Mouse (Mus musculus) MEL-GATA-1-ER (cell line): ENCODE results near the gene Stk24.
"Not testable (repeated sequence)": the region's sequence is repeated elsewhere in the genome, so short reads cannot be mapped to it uniquely, and the experiment has no call there.

ENCODE experiments used
- DNase-seq: peaks from one replicate; pipeline ENCODE4 v3.0.0-alpha.2; 2012; ENCODE audit warnings: low read depth; ENCODE audit errors: extremely low read depth

Gene Stk24

DNA sequence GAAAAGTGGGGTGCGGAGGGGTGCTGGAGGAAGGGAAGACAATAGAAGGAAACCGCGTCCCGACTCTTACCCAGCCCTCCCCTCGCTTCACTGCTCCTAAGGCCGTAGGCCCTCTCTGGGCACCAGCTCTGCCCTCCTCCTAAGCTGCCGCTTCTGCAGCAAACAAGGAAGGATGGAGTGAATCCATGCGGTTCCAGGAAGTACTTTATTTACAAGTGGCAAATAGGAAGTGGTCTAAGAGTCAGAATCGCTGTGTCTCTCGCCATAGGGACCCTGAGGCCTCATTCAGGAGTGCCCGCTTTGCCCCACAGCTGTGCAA, at the start of gene Stk24:
Gene Stk24, minus strand, starts transcription at position 185 of the 319 bp plus-strand sequence.
- DNase-seq = no peak

DNA sequence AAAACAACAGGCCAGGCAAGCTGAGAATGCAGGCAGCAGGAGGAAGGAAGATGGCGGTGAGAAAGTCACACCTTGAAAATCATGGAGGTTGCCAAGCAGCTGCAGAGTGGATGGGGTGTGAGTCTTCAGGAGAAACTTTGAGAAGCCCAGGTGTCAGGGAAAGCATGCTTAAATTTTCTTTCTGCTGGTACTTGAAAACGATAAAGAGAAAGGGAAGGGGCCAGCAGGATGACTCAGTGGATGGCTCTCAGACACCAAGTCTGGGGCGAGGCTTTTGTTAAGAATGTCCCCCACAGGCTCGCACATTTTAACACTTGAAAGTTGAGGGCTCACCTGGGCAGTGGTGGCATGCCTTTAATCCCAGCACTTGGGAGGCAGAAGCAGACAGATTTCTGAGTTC, 48.3 kb upstream of the Stk24 start:
- DNase-seq = no peak

DNA sequence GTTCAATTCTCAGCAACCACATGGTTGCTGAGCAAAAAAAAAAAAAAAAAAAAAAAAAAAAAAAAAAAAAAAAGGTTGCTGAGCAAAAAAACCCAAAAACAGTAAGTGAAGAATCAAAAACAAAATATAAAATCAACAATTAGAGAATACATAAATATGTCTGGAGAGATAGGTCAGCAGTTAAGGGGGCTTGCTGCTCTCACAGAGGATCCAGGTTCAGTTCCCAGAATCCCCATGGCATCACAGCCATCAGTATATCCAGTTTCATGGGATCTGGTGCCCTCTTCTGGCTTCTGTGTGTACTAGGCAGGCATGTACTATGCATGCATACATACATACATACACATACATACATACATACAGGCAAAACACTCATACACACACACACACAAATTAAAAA, 46.9 kb upstream of the Stk24 start:
- no peak for DNase-seq

DNA sequence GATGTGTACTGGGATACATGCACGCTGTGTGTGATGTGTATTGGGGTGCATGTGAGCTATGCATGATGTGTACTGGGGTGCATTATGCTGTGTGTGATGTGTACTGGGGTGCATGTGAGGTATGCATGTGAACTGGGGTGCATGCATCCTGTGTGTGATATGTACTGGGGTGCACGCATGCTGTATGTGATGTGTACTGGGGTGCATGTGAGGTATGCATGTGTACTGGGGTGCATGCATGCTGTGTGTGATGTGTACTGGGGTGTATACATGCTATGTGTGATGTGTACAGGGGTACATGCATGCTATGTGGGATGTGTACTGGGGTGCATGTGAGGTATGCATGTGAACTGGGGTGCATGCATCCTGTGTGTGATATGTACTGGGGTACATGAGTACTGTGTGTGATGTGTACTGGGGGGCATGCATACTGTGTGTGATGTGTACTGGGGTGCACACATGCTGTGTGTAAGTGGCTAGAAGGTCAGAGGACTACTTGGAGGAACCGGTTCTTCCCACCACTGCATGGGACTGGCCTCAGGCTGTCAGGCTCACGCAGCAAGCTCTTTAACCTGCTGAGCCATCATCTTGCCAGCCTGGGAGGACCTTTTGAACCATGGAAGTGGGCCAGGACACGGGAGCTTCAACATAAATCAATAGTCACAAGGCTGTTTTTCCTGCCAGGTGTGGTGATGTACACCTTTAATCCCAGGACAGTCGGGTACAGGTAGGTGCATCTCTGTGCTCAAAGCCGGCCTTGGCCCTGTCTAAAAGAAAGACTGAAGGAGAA, 45.4 kb upstream of the Stk24 start:
- DNase-seq = no peak

DNA sequence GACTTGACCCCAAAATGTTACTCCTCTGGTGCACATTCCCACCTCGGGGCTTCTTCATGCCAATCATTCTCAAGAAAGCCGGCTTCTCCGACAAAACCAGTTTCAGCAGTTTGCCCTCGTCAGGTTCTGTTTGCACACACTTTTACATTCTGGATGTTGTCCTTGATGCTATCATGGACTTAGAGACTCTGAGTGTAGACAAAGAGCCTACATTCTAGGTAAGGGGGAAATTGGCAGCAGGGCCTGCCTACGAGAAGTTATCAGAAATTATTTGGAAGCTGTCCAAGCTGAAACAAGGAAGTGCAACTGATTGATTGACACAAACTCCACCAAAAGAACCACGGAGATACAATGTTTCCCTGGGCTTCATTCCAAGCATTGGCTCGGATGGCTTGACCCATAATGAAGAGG, 43.5 kb upstream of the Stk24 start:
- DNase-seq = peak; percentile 57

DNA sequence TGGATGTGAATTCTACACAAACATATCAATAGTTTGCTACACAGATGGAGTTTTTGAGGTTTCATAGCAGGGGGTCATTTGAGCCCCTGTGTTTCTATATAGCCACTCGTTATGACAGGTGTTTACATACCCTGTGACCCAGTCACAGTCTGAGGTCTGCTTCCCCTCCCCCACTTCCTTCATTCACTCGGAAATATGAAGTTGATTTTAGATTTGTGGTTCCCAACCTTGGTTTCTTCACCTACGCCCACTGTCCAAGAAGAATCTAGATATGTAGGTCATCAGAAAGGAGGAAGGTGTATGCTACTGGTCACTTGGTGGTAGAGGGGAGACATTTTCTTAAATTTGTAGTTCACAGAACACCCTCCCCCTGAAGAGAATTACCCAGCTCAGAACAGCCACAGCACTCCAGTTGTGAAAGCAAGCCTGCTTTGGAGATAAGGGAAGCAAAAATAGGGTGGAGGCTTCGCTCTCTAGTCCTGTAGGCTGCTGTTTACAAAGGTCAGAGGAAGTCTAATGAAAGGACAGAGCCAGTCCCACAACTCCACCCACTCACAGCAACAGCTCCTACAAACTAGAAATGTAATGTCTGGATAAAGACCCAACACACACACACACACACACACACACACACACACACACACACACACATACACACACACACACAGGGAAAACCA, 43.0 kb upstream of the Stk24 start:
- peak; percentile 53 for DNase-seq

DNA sequence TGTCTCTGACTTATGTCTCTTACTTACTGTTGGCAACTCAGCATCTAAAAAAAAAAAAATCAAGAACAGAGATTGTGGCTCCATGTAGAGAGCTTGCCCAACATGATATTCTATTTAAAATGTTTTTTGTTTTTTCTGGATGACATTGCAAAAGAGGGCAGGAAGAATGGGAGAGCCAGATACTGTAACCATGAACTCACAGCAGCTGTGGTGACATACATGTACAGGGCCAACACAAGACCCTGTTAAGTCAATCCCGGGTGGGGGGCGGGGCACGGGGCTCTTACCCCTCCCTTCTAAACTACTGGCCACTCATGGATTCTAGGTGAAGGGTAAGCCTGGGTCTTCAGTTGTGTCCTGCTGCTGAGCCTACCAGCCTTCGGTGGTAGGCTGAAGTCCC, 42.2 kb upstream of the Stk24 start:
- DNase-seq = no peak

DNA sequence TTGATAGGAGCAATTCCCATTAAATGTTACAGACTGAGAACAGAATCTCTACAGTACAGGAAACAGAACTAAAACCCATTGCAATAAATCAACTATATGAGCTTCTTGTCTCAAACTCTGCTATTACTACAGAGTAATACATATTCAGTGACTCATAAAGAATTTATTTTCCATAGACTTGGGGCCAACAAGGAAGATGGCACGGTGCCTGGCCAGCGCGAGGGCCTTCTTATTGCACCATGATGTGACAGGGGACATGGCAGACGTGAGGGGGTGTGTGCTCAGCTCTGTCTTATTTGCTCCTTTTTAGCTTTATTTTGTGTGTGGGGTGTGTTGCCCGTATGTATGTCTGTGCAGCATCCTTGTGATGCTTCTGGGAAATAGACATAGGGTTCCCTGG, 37.8 kb upstream of the Stk24 start:
- DNase-seq = no peak

DNA sequence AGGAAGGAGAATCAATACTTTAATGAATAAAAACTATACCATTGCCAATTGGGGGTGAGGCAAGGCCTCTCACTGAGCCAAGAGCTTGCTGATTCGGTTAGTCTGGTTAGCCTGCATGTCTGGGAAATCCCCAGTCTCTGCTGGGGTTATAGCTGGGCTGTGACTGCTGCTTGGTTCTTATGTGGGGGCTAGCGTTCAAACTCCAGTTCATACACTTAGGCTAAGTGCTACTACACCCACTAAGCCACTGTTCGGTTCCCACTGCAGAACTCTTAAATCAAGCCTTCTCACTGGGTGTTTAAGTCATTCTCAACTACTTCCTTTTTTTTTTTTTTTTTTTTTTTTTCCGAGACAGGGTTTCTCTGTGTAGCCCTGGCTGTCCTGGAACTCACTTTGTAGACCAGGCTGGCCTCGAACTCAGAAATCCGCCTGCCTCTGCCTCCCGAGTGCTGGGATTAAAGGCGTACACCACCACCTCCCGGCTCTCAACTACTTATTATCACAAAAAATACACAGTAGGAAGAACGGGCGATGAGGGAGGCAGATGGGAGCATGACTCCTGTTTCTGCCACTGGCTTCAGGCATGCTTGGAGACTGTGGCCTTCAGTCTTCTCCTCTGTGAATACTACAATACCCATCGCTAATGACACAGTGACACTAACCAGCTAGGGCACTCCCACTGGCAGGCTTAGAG, 37.0 kb upstream of the Stk24 start:
- DNase-seq = no peak

DNA sequence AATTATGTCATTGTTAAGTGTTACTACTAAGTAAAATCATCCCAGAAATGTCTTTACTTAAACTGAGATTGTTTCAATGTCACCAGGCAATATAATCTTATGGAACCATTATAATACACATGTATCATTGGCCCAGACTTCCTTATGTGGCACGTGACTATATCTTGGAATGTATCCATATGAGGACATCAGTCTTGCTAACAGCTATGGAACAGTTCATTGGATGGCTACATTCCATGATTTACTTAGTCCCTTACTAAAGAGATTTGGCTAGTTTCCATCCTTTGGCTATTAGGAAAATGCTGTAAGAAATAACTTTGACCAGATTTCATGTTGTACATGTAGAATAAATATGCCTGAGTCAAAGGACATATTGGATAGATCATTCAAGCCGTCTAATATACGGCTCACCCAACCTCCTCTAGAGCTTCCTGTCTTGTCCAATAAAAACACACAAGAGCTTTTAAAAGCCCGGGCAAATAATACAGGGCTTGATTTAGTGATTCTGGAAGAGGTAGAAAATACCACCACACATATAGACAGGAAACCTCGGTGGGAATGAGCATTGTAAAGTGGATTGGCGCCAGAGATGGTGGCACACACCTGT, 34.9 kb upstream of the Stk24 start:
- DNase-seq = no peak

DNA sequence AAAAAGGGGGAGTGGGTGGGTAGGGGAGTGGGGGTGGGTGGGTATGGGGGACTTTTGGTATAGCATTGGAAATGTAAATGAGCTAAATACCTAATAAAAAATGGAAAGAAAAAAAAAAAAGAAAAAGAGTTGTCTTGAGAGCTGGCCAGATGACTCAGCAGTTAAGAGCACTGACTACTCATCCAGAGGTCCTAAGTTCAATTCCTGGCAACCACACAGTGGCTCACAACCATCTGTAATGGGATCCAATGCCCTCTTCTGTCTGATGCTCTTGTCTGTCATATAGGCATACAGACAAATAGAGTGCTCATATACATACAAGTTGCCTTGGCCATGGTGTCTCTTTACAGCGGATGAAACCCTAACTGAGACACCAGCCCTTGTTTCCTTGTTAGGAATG, 33.9 kb upstream of the Stk24 start:
- DNase-seq = not testable (repeated sequence)

DNA sequence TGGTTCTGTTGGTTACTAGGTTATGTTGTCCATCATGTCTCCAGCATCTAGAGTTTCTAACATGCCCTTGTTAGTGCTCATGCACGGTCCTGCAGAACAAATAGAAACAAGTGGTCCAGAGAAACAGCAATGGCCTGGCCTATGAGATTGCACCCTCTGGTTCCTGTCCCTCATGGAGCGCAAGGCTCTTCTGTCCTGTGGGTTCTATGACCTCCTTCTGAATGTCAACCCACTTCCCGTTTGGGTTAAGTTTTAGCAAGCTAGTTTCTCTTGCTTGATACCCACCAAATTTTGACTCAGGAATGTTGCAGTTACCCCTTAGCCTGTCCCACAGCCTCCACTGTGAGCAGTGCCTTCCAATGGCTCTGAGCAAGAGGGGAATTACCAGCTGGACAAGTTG, 29.1 kb upstream of the Stk24 start:
- DNase-seq = no peak

DNA sequence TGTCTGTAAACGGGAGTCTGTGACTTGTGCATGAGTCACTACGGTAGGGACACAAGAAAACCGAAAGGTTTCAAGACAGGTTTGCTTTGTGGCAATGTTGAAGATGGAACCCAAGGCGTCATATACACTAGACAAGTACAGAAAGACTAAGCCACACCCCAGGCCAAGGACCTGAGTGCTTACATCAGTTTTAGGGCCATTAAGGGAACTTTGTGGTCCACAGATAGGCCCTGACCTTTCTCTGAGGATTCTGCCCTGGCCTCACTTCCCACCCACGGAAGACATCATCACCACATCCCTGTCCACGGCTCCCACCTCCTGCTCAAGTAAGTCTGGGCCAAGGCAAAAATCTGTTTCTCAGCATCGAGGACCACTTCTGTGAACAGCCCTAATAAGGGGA, 27.1 kb upstream of the Stk24 start:
- no peak for DNase-seq

DNA sequence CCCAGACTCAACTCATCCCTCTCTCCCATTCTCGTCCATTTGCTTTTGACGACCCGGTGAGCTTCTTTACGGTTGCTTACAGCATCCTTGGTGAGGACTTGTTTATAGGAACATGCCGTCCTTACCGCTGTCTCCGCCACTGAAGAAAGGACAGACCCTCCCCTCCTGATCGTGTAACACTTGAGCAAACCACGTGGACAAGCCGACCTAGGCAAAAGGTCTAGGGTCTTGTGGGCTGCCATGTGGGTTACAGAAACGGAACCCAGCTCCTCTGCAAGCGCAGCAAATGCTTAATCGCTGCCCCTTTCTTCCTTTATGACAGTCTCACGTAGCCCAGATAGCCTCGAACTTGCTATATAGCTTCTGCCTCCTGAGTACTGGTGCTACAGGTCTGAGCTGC, 25.7 kb upstream of the Stk24 start:
- no peak for DNase-seq

DNA sequence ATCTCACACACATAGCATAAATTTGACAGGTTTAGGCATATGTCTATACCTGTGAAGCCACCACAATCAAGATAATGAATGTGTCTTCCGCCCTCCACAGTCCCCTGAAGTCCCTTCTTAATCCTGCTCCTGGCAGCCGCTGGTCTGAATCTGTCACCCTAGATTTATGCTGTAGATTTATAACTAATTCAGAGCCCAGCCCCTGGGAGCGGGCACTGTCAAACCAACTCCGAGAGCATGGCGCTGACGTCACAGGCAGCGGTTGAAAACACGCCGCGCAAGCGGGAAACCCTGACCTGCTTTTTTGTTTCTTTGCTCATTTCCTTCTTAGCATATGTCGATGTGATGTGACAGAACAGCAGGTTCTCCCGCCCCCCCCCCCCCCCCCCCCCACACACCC, 25.3 kb upstream of the Stk24 start:
- no peak for DNase-seq

DNA sequence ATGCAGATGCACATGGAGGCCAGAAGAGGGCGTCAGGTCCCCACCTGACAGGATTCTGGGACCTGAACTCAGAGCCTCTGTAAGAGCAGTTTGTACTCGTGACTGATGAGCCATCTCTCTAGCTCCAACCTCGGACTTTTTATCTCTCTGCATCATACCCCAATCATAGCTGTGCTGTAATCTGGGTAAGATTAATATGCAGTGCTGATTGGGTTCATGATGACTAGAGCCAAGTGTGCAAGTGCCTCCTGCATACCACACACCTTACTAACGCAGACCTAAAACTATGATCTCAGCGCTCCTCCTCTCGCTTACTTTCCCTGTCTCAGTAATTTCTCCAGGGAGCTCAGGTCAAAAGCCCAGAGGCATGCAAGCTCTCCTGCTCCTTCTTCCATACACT, 19.9 kb upstream of the Stk24 start:
- no peak for DNase-seq

DNA sequence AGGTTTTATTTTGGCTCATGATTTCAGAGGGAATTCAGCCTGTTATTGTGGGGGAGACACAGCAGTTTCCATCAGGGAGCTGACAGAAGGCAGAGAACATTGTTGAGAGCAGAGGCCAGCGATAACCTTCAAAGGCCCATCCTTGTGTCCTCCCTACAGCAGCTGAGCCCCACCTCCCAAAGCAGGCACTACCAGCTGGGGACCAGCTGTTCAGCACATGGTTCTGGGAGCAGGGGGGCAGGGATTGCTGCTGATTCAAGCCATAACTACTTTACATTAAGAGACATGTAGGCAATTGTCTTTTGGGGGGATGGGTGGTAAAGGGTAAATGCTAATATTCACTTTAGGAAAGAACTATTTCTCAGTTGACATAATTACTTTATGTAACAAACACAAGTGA, 17.7 kb upstream of the Stk24 start:
- DNase-seq = no peak

DNA sequence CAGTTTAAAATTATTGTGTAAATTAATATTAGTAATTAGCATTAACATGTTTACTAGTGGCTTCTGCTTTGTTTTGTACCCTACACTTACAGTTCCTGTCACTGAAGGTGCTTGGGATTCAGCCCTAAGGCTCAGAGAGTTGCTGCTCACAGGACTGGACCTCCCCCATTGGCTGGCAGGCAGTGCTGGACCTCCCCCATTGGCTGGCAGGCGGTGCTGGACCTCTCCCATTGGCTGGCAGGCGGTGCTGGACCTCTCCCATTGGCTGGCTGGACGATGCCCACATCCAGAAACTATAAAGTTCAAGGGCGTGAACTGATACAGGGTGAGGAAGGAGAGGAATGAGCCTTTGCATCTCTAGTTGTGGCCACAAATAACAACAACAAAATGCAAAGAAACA, 15.3 kb upstream of the Stk24 start:
- DNase-seq = no peak

DNA sequence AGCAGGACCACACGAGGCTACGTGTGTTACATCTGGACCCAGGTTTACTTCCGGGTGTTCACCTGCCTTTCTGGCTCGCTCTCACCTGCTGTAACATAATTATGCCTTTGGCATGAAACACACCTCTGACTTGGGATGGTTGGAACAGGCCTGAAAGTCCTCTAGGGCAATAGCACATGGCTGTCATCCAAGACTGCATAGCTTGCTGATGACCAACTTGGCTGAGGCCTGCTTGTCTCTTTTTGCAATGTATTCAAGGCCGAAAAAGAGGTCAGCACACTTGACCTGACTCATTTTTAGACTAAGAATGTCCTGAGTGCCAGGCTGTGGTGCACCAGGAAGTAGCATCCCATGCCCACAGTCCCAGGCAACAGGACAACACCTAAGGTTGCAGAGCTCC, 12.1 kb upstream of the Stk24 start:
- DNase-seq = no peak

DNA sequence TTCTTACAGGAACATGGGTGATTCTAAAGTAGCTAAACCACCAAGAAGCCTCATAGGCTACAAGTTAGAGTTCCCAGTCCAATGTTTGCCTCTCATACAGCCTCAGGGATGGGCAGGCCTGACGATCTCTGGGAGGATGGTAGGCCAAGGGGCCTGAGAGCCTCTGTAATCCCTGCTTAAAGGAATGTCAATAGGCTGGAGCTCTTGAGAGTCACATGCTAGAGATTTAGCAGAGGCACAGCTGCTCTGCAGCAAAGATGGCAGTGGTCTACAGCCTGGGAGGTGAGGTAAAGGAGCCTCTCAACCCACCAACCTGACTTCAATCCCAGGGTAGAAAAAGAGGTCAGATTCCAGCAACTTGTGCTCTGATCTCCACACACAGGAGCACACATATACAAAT, 7.9 kb upstream of the Stk24 start:
- no peak for DNase-seq

DNA sequence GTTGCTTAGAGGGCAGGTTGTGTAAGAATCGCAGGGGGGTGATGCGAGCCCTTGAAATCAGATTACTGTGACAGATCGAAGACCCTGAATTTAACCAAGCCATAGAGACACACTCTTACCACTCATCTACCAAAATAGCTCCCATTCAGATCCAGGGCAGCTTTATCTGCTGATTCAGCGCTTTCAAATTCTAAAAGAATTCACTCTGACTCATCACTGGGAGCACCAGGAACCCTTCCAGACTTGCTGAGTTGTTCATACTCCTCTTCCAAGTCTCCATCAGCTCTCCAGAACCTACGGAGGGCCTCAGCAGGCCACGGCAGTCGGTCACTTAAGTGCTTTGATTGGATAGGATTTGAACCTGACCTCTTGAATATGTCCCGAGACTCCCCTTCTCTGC, 5.6 kb upstream of the Stk24 start:
- DNase-seq = no peak

DNA sequence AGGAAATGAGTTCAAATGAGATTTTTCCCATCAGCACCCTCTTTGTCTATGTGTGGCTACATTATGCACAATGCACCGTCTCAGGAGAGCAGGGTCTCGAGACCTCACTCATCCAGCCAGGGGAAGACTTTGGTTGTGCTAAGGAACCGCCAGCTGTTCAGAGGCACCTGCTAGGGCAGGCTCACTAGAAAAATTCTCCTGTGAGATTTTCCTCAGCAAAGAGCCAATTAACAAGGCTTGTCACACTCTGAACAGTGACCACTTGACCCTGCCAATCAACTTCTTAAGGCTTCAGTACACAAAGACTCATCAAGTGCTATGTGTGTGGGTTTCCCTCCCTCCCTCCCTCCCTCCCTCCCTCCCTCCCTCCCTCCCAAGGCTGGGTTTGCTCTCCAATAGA, 4.0 kb upstream of the Stk24 start:
- DNase-seq = no peak
